Mouse (Mus musculus) G1E (cell line): Measurements from ENCODE around the gene Tm4sf1.

Source experiments
- CTCF ChIP-seq: IDR thresholded peaks from 2 replicates; pipeline ENCODE4 v1.5.1; 2012; ENCODE audit warnings: low read depth, low read length, inconsistent platforms, mixed read lengths
- GATA1 ChIP-seq: IDR thresholded peaks from 2 replicates; pipeline ENCODE4 v1.6.1; 2012; ENCODE audit warnings: borderline replicate concordance, low read length, inconsistent platforms, mixed read lengths
- GATA2 ChIP-seq: IDR thresholded peaks from 2 replicates; pipeline ENCODE4 v1.6.1; 2012; ENCODE audit warnings: low read depth, low read length, inconsistent platforms, borderline replicate concordance
- POLR2AphosphoS5 ChIP-seq: IDR thresholded peaks from 2 replicates; pipeline ENCODE4 v1.6.1; 2012; ENCODE audit warnings: low read depth, low read length, inconsistent platforms; ENCODE audit not compliant: insufficient replicate concordance
- TAL1 ChIP-seq: conservative IDR thresholded peaks from 2 replicates; pipeline ENCODE4 v1.6.1; 2012; ENCODE audit warnings: low read depth, low read length, inconsistent platforms, mixed read lengths

- TF ChIP-seq CTCF (no peak), GATA1 (no peak), TAL1 (no peak), POLR2AphosphoS5 (no peak), GATA2 (no peak)
Measured at GRCm38 (mm10) chr3:57304484-57304883, 2.7 kb upstream of the Tm4sf1 start.
